Mouse (Mus musculus) lung, adult 2 months (tissue): ENCODE results near the gene Themis2.

Experiments
- CTCF ChIP-seq: fragments of 200-500 bp; IDR thresholded peaks from 2 replicates; pipeline ENCODE4 v1.5.1; 2011; ENCODE audit warnings: mild to moderate bottlenecking, low read length, control low read depth; ENCODE audit not compliant: insufficient read depth
- POLR2A ChIP-seq: fragments of 200-500 bp; IDR thresholded peaks from 2 replicates; pipeline ENCODE4 v1.6.1; 2011; ENCODE audit warnings: low read depth, mild to moderate bottlenecking, control low read depth, low read length, borderline replicate concordance; ENCODE audit errors: extremely low read depth

DNA sequence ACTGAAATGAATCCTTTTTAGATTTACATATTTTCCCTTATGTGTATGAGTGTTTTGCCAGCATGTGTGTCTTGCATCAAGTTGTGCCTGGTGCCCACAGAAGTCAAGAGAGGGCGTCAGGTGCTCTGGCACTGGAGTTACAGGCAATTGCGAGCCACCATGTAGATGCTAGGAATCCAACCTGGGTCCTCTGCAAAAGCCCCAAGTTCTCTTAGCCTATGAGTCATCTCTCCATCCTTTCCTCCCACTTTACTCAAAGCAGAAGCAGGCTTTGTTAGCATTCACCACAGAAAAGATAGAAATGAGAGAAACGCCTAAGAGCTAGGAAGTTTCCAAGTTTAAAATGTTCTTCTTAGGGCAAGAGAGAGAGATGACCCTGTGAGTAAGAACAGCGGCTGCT, 3.7 kb upstream of the Themis2 start:
- TF ChIP-seq CTCF (no peak), POLR2A (no peak)
